Mouse (Mus musculus): Measurements from ENCODE around the gene Tex35.

Gene Tex35

GRCm38 (mm10) chr1:157081999-157082398 is 26.5 kb downstream of the Tex35 start:
- no peak for DNase-seq (ENCODE audit: low spot score in 2 of 2)

- DNase-seq (ENCODE audit: low spot score in 2 of 2), result no peak
These were observed 27.2 kb downstream of the Tex35 start for GRCm38 (mm10) chr1:157081076-157081804.

DNA sequence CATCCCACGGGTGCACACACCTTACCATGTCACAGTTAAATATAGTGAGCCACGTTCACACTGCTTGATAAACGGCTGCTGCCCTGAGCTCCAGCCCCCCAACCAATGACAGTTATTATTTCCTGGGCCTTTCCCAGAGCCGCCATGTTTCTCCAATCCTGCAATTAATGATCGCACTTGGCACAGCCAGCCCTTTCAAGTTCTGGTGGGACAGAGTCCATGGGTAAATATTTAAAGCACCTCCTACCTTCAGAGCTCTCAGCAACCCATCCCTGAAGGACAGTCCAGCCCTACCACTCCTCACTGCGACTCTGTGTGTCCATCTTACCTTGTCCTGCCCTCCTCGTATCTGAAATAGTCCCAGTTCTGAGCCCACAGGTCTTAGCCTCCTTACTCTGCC is 28.4 kb downstream of the Tex35 start:
- DNase-seq (ENCODE audit: low spot score in 2 of 2), result no peak

GRCm38 (mm10) chr1:157079384-157080025 is 29.0 kb downstream of the Tex35 start:
- DNase-seq (ENCODE audit: low spot score in 2 of 2), result no peak

DNA sequence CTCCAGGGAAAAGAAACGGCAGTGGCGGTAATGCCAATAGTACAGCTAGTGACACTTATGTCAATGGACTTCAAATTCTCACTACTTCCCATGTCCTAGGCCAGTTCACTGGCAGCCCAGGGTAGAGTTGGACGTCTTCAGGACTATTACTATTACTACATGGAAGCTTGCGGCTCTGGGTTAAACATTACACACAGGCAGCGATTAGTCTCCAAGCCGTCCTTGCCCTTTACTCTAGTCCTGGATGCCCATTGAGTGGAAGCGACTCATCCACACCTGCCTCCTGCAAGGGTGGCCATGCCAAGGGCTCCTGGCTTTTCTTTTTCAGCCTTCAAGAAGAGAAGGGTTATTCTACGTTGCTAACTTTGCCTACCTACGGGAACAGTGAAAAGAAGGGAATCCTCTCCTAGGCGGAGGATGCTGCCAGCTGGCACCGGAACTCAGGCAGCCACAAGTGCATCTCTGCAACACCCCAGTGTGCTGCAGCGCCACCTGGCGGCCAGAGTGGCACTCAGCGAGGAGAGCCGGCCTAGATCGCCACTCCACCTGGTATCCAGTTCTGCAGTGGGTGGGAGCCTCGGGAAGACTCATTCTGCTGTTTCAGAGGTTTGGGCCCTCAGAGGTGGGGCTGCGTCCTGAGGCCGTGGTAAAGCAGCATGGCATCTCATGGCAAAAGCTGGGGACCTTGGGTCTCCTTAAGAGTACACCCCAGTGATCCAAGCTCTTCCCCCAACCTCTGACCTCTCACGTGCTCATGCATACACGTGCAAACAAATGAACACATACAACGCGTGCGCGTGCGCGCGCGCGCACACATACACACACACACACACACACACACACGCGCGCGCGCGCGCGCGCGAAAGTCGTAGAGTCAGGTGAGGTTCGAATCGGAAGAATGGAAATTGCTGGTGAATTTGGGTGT is 31.4 kb downstream of the Tex35 start:
- peak; percentile 72 to 88 for DNase-seq (ENCODE audit: low spot score in 2 of 2)

- DNase-seq (ENCODE audit: low spot score in 2 of 2), result peak in 1 of 2 experiments; percentile 71
These were observed 32.2 kb downstream of the Tex35 start for GRCm38 (mm10) chr1:157076257-157076656.

DNA sequence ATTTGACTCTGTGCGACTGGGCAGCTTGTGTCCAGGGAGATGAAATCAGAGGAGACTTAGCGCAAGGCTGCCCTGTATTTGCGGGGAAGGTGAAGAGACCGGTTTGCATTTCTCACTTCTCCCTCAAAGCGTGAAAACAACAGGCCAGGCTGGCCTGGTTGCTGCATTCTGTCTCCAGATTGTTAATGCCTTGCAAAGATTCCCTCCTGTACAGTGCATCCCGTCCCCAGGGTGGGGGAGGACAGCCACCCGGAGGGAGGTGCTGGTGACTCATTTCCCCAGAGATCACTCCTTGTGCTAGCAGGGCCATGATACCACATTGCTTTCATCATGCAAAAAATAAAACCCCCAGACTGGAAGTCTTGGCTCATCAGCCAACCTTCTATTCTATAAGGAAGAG is 33.5 kb downstream of the Tex35 start:
- no peak for DNase-seq (ENCODE audit: low spot score in 2 of 2)

GRCm38 (mm10) chr1:157074371-157074770 is 34.1 kb downstream of the Tex35 start:
- DNase-seq (ENCODE audit: low spot score in 2 of 2), result no peak

DNA sequence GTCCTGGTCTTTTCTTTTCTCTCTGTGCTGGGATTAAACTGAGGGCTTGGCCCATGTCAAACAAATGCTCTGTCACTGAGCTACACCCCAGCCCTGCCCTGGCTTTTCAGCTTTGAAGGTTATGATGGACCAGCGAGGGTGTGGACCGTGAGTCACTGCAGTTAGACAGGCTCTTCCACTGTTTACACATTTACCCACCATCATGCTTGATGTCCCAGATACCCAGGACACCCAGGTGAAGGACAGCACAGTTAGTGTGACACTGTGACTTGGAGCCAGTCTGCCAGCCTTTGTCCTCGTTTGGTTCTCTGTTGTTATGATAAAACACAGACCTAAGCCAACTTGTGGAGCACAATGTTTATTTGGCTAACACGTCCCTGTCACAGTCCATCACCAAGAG is 34.9 kb downstream of the Tex35 start:
- no peak for DNase-seq (ENCODE audit: low spot score in 2 of 2)

DNA sequence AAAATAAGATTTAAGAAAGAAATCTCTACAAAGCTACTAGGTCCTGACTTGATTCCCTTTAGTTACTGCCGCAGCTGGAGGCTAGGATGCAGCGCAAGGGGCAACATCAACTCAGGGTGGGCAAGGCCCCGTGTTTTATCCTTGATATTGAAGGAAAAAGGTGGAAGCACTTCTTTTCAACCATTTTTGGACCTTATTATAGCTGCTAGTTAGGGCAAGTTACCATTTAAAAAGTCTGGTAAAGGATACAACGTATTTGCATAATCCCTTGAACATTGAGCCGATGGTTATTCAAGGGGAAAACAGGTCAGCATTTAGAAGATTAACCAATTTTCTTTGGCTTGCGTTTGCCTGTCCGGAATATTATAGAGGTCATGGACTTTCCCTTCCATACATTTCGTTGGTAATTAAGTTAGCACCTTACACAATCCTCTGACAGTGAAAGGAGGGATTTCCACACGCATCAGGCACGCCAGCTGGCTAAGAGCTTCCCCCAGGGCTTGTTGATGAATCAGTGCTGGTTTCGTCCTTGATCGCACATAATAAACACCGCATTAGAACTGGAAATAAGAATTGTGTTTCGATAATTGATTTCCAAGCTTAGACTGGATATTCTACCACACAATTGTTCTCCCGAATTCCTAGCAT is 39.2 kb downstream of the Tex35 start:
- DNase-seq (ENCODE audit: low spot score in 2 of 2), result no peak

GRCm38 (mm10) chr1:157068316-157068715 is 40.2 kb downstream of the Tex35 start:
- DNase-seq (ENCODE audit: low spot score in 2 of 2), result no peak

DNA sequence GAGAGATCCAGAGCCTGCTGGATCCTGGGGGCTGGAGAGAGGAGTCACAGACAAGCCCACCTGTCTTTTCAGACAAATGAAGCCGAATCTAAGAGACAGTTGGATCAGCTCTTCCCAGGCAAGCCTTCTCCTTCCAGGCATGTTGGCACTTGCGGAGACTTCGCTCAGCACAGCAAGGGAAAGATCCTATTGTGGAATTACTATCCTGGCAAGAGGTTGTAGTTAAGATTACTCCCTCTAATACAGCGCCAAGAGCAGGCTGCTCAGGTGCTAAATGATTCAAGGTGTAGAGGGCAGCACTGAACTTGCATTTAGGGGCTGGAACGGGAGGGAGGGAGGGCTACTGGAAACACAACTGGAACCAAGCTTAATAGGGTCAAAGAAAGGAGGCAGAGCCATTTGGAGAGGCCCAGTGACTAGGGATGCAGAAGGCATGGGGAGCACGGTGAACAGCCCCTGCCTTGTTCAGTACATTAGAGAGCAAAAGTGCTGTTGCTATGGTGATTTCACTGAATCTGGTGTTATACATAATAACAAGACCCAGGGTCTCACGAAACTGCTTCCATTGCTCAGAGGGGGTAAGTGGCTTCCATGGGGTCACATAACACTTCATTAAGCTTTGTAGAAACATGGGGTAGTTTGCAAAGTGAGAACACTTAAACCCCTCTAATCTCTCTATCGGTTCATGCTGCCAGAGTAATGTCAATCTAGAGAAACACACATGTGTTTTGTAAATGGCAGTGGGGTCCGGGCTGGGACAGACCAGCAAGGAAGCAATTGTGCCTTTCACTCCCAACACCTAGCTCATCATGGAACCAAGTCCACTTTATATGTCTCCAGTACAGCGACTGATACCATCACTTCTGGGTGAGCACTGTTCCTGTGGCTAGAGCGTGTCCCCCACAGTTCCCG is 42.4 kb downstream of the Tex35 start:
- DNase-seq (ENCODE audit: low spot score in 2 of 2), result no peak

- no peak for DNase-seq (ENCODE audit: low spot score in 2 of 2)
These were observed 45.0 kb downstream of the Tex35 start for GRCm38 (mm10) chr1:157063318-157064115.

DNA sequence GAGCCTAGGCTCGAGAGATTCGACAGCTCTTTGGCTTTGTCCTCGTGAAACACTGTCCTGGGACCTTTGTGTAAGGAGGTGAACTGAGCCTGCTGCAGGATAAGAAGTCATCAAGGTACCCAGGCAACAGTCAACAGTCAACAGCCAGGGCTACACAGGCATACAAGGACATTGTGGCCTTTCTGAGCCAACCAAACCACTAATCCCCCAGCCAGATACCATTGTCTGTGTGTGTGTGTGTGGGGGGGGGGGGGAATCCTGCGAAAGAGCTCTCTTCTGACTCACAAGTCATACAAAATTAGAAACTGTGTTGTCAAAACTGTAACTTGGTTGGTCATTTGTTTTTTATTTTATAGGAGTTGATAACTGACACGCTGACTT is 46.0 kb downstream of the Tex35 start:
- DNase-seq (ENCODE audit: low spot score in 2 of 2), result no peak

- DNase-seq (ENCODE audit: low spot score in 2 of 2), result no peak
These were observed 46.6 kb downstream of the Tex35 start for GRCm38 (mm10) chr1:157061800-157062444.

GRCm38 (mm10) chr1:157061170-157061569 is 47.3 kb downstream of the Tex35 start:
- no peak for DNase-seq (ENCODE audit: low spot score in 2 of 2)

DNA sequence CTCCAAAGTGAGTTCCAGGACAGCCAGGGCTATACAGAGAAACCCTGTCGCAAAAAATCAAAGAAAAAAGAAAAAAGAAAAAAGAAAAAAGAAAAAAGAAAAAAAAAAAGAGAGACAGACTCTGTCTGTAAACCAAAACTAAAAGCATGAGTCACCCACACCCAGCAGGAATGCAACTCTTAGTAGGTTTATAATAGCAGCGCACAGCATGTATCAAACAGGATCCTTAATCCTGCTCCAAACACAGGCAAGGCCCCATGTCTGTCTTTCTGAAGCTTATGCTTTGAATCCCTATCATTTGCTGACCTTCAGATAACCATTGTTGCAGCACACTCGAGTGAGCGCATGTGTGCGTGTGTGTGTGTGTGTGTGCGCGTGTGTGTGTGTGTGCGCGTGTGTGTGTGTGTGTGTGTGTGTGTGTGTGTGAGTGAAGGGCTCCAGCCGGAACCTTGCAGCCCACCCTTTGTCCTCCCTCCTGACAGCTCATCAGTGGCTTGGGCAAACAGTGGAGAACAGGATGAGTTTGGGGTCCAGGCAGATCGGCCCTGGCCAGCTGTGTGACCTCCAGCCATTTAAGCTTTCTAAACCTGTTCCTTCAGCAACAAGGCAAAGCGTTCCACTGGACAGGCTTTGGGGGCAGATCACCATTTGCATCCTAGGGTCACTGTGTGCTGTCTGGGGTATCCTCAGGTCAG is 47.9 kb downstream of the Tex35 start:
- no peak for DNase-seq (ENCODE audit: low spot score in 2 of 2)

DNA sequence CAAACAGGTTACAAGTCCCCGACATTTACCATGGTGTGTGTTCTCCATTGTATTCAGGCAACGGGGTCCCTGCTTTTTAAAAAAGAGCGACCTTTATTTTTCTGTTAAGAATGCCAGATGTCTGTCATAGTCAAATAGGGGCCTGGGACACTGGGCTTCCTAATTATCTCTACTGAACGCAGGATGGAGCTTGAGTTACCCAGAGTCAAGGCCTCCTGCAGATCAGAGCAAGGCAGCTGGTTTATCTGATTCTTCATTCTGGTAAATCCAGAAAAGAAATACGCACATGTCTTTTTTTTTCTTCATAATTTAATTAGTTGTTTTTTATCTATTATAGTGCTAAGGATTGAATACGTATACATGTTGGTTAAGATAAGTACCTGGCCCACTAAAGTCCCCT is 52.6 kb downstream of the Tex35 start:
- DNase-seq (ENCODE audit: low spot score in 2 of 2), result no peak

DNA sequence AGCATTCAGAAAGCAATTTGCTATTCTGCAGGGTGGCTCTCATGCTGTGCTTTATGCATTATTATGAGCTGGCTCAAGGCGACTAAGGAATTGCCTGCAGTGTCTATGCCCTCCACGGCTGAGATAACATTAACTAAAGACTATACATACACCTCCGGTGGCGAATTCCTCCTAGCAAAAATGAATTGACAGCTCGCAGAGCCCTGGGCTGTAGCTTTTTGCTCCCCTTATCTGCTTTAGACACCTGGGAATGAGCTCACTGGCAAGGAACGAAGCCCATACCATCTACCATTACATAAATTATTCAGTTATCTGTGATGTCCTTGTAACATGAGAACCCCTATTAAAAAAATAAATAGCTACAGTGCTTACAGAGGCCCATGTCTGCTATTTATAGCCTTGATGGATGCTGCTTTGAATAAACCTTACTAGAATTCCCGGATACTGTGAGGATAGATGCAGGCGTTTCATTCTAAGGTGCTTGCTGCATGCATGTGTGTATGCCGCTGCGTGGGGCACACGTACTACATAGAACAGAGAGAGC is 53.1 kb downstream of the Tex35 start:
- DNase-seq (ENCODE audit: low spot score in 2 of 2), result no peak

Measured in frontal cortex, postnatal 10 days (tissue).